Mouse (Mus musculus) ES-E14 (cell line): Measurements from ENCODE around the gene Wbp1l.

Experiments used
- ZC3H11A ChIP-seq: IDR thresholded peaks from 2 replicates; pipeline ENCODE4 v1.6.1; 2012; ENCODE audit warnings: low read depth, mild to moderate bottlenecking, inconsistent platforms, low read length, borderline replicate concordance
- ZNF384 ChIP-seq: IDR thresholded peaks from 2 replicates; pipeline ENCODE4 v1.6.1; 2012; ENCODE audit warnings: low read depth, low read length, inconsistent platforms

- TF ChIP-seq ZNF384: no peak
- no peak for TF ChIP-seq ZC3H11A
Observed at GRCm38 (mm10) chr19:46639053-46639452, 40.2 kb downstream of the Wbp1l start.
